ENCODE assay signal across 18 mouse cellular contexts in the genomic region with DNA sequence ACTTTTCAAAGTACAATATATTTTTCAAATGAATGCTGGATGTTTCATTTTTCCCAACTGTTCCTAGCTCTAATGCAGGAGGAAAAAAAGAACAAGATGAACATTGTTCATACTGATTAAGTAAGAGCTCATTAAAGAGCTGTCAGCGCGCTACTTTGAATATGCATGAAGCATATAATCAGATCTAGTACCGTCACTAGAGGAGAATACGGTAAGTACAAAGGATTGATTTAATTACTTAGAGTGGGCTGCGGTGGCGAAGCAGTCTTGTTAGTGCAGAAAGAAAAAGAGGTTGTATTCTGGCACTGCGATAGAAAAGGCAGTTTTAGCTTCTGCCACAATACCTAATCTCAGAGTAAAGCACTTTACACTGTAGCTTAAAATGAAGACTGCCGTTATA. TPM values are rescaled to one million over a fixed set of nuclear protein-coding genes. Genes with fewer than 3 reads are reported as not detected.
DNase-seq lines count a peak whose midpoint lies in the region; ATAC-seq lines count a peak whose summit lies in the region.
"Had no signal": no experiment of that assay in that cellular context is flagged by ENCODE, and none has a peak within 500 bp of the region (broad histone marks: within the 10 kb centered on the region; RNA-seq: fewer than 3 reads in every experiment).

No protein-coding gene starts in this region.

- H3K4me2 ChIP-seq in hindbrain, embryonic 11.5 days (replicated peaks; ENCODE audit: low read depth, low read length) = no peak overlapping the region
- H3K4me2 ChIP-seq in hindbrain, embryonic 12.5 days (replicated peaks) = no peak overlapping the region
- no peak overlapping the region for H3K4me2 ChIP-seq in midbrain, embryonic 15.5 days
- no peak overlapping the region for H3K4me2 ChIP-seq in liver, embryonic 11.5 days
- H3K4me2 ChIP-seq: embryonic facial prominence, embryonic 12.5 days; heart, embryonic 13.5 days; liver, embryonic 13.5 days had no signal

- no peak overlapping the region for H3K4me3 ChIP-seq in hindbrain, embryonic 11.5 days (ENCODE audit: low read depth, low read length)
- no peak overlapping the region for H3K4me3 ChIP-seq in hindbrain, embryonic 10.5 days
- no peak overlapping the region for H3K4me3 ChIP-seq in hindbrain, embryonic 12.5 days
- H3K4me3 ChIP-seq in midbrain, embryonic 15.5 days = no peak overlapping the region
- no peak overlapping the region for H3K4me3 ChIP-seq in liver, embryonic 11.5 days (ENCODE audit: low read depth, low read length)
- H3K4me3 ChIP-seq: embryonic facial prominence, embryonic 12.5 days; heart, embryonic 13.5 days; liver, embryonic 13.5 days had no signal

- no peaks in the 10 kb centered on the region for H3K36me3 ChIP-seq in hindbrain, embryonic 11.5 days (ENCODE audit: control insufficient read depth, insufficient read depth, low read length)
- 0 out of 2 replicates have a peak, but pooled peaks cover 4% of the 10 kb centered on the region for H3K36me3 ChIP-seq in hindbrain, embryonic 10.5 days
- no peaks in the 10 kb centered on the region for H3K36me3 ChIP-seq in hindbrain, embryonic 12.5 days
- 0 out of 2 replicates have a peak, but pooled peaks cover 5% of the 10 kb centered on the region for H3K36me3 ChIP-seq in midbrain, embryonic 15.5 days (replicated peaks)
- H3K36me3 ChIP-seq in liver, embryonic 11.5 days (ENCODE audit: control insufficient read depth, insufficient read depth, low read length) = no peaks in the 10 kb centered on the region
- H3K36me3 ChIP-seq: embryonic facial prominence, embryonic 12.5 days; liver, embryonic 13.5 days had no signal

- DNase-seq in hindbrain, embryonic 11.5 days (ENCODE audit: low spot score) = peak; percentile 12
- no peak for DNase-seq in hindbrain, embryonic 10.5 days (ENCODE audit: low spot score)
- DNase-seq in brain, adult 2 months (ENCODE audit: low read depth, low spot score) = peak; percentile 55
- DNase-seq in cerebellum, adult 9-10 months = no peak
- no peak for DNase-seq in liver, embryonic 11.5 days (ENCODE audit: low spot score)
- DNase-seq: cerebellum, postnatal 10 days; kidney, adult 18-20 months; liver, embryonic 13.5 days; lung, postnatal 14 days; spleen, adult 18-20 months had no signal

- H3K27ac ChIP-seq in hindbrain, embryonic 11.5 days (ENCODE audit: low read depth, low read length) = no peak overlapping the region
- no peak overlapping the region for H3K27ac ChIP-seq in hindbrain, embryonic 10.5 days
- H3K27ac ChIP-seq in hindbrain, embryonic 12.5 days = no peak overlapping the region
- H3K27ac ChIP-seq in midbrain, embryonic 15.5 days = no peak overlapping the region
- no peak overlapping the region for H3K27ac ChIP-seq in liver, embryonic 11.5 days (ENCODE audit: low read depth, low read length)
- H3K27ac ChIP-seq: embryonic facial prominence, embryonic 12.5 days; heart, embryonic 13.5 days; liver, embryonic 13.5 days had no signal

- peak; percentile 70; the same call in 1 of the 2 replicates for ATAC-seq in hindbrain, embryonic 11.5 days (ENCODE audit: low FRiP score)
- peak; percentile 81 for ATAC-seq in hindbrain, embryonic 12.5 days (ENCODE audit: low FRiP score)
- peak; percentile 75; the same call in 1 of the 2 replicates for ATAC-seq in midbrain, embryonic 15.5 days (replicated peaks)
- no peak for ATAC-seq in liver, embryonic 11.5 days (replicated peaks; ENCODE audit: low FRiP score)
- no peak for ATAC-seq in megakaryocyte progenitor cell, adult 5-6 weeks (replicated peaks; ENCODE audit: poor library complexity)

- H3K9ac ChIP-seq in hindbrain, embryonic 11.5 days (ENCODE audit: low read depth, low read length) = no peak overlapping the region
- no peak overlapping the region for H3K9ac ChIP-seq in hindbrain, embryonic 12.5 days
- no peak overlapping the region for H3K9ac ChIP-seq in midbrain, embryonic 15.5 days
- H3K9ac ChIP-seq in liver, embryonic 11.5 days (ENCODE audit: low read depth, low read length) = no peak overlapping the region
- H3K9ac ChIP-seq: embryonic facial prominence, embryonic 12.5 days; heart, embryonic 13.5 days; liver, embryonic 13.5 days had no signal

- no peaks in the 10 kb centered on the region for H3K9me3 ChIP-seq in hindbrain, embryonic 11.5 days (ENCODE audit: control insufficient read depth, low read length)
- H3K9me3 ChIP-seq in hindbrain, embryonic 10.5 days = no peaks in the 10 kb centered on the region
- H3K9me3 ChIP-seq in hindbrain, embryonic 12.5 days (replicated peaks) = no peaks in the 10 kb centered on the region
- no peaks in the 10 kb centered on the region for H3K9me3 ChIP-seq in midbrain, embryonic 15.5 days
- no peaks in the 10 kb centered on the region for H3K9me3 ChIP-seq in liver, embryonic 11.5 days (ENCODE audit: control insufficient read depth, low read length)
- H3K9me3 ChIP-seq: embryonic facial prominence, embryonic 12.5 days; heart, embryonic 13.5 days; liver, embryonic 13.5 days had no signal

- H3K4me1 ChIP-seq in hindbrain, embryonic 11.5 days (replicated peaks; ENCODE audit: control insufficient read depth, insufficient read depth, low read length) = no peaks in the 10 kb centered on the region
- no peaks in the 10 kb centered on the region for H3K4me1 ChIP-seq in hindbrain, embryonic 10.5 days (replicated peaks)
- H3K4me1 ChIP-seq in hindbrain, embryonic 12.5 days = no peaks in the 10 kb centered on the region
- H3K4me1 ChIP-seq in midbrain, embryonic 15.5 days = 0 out of 2 replicates have a peak, but pooled peaks cover 3% of the 10 kb centered on the region
- H3K4me1 ChIP-seq in liver, embryonic 11.5 days (replicated peaks; ENCODE audit: control insufficient read depth, insufficient read depth, low read length) = no peaks in the 10 kb centered on the region
- H3K4me1 ChIP-seq: heart, embryonic 13.5 days; liver, embryonic 13.5 days had no signal

- WGBS in hindbrain, embryonic 11.5 days = 41% methylated on average over 8 of the region's 8 CpGs
- 55% methylated on average over 8 of the region's 8 CpGs for WGBS in hindbrain, embryonic 10.5 days
- WGBS in hindbrain, embryonic 12.5 days = 41% methylated on average over 8 of the region's 8 CpGs
- 8% methylated on average over 8 of the region's 8 CpGs for WGBS in midbrain, embryonic 15.5 days
- 85% methylated on average over 8 of the region's 8 CpGs for WGBS in liver, embryonic 11.5 days

- H3K27me3 ChIP-seq in hindbrain, embryonic 11.5 days (ENCODE audit: control insufficient read depth, insufficient read depth, low read length) = 0 out of 2 replicates have a peak, but pooled peaks cover 2% of the 10 kb centered on the region
- peaks cover 25% of the 10 kb centered on the region for H3K27me3 ChIP-seq in hindbrain, embryonic 10.5 days (ENCODE audit: insufficient read depth, poor library complexity, severe bottlenecking)
- H3K27me3 ChIP-seq in hindbrain, embryonic 12.5 days = peaks cover 3% of the 10 kb centered on the region
- peaks cover 4% of the 10 kb centered on the region; the same call in 1 of the 2 replicates for H3K27me3 ChIP-seq in midbrain, embryonic 15.5 days (replicated peaks)
- no peaks in the 10 kb centered on the region for H3K27me3 ChIP-seq in liver, embryonic 11.5 days (replicated peaks; ENCODE audit: control insufficient read depth, insufficient read depth, low read length)
- H3K27me3 ChIP-seq: embryonic facial prominence, embryonic 12.5 days; heart, embryonic 13.5 days; liver, embryonic 13.5 days had no signal

RNA-seq across cellular contexts. Expression of a gene that starts 14.7 kb away (rescaled TPM):
- 2.0 and 3.0 TPM in 2 replicates for polyA plus RNA-seq in hindbrain, embryonic 11.5 days (2014; fragmentation: Nextera tagmentation; extraction: Ambion mirVana)
- polyA plus RNA-seq in hindbrain, embryonic 10.5 days (2016; fragmentation: Nextera tagmentation; extraction: Ambion mirVana) = 2.9 and 5.3 TPM in 2 replicates
- 3.4 and 3.6 TPM in 2 replicates for polyA plus RNA-seq in hindbrain, embryonic 12.5 days (2016; fragmentation: Nextera tagmentation; extraction: Ambion mirVana)
- polyA plus RNA-seq in midbrain, embryonic 15.5 days (2015; fragmentation: Nextera tagmentation; extraction: Ambion mirVana) = 11.5 and 12.2 TPM in 2 replicates
- polyA plus RNA-seq in liver, embryonic 11.5 days (2014; fragmentation: Nextera tagmentation; extraction: Ambion mirVana) = 0.08 TPM in 1 of 2 replicates, not detected in the other
- not detected in 2 replicates for total RNA-seq in megakaryocyte progenitor cell, adult 5-6 weeks (2015)
- total RNA-seq in megakaryocyte progenitor cell, adult 5-6 weeks (2017) = not detected in 2 replicates
- total RNA-seq: adrenal gland, adult 18-20 months; gastrocnemius, postnatal 4 days; hematopoietic stem cell, adult 5-6 weeks had no signal
- polyA plus RNA-seq: liver, embryonic 13.5 days had no signal

Comparison
In these comparisons a context has a peak if more than half of its experiments do, and no peak if none do; other contexts are left out.
1. DNase-seq: peak in hindbrain, embryonic 11.5 days (single experiment) and brain, adult 2 months (single experiment); none in hindbrain, embryonic 10.5 days (single experiment), cerebellum, adult 9-10 months (single experiment) and liver, embryonic 11.5 days (single experiment).
2. ATAC-seq: peak in hindbrain, embryonic 11.5 days (single experiment), hindbrain, embryonic 12.5 days (single experiment) and midbrain, embryonic 15.5 days (single experiment); none in liver, embryonic 11.5 days (single experiment) and megakaryocyte progenitor cell, adult 5-6 weeks (single experiment).